Mouse (Mus musculus) heart, embryonic 13.5 days (tissue): ENCODE results near the gene Kptn. TPM values are rescaled to one million over a fixed set of nuclear protein-coding genes. Genes with fewer than 3 reads are reported as not detected.
A peak's percentile ranks its signal among the peaks of the same experiment; 100 is the strongest.

Experiments used
- ATAC-seq: fragments of 200-750 bp; cut with Nextera tagmentation; 2 replicates; pipeline ENCODE4 v1.8.0; 2017; ENCODE audit warnings: moderate TSS enrichment; ENCODE audit not compliant: insufficient number of reproducible peaks, low FRiP score, low TSS enrichment; ENCODE audit errors: extremely low read depth
- H3K27ac ChIP-seq: fragments of 300-500 bp; sonication (generic); replicated peaks from 2 replicates; pipeline ENCODE4 v1.5.1; 2015; ENCODE audit warnings: moderate library complexity, mild to moderate bottlenecking, inconsistent platforms
- H3K27me3 ChIP-seq: fragments of 300-500 bp; sonication (generic); replicated peaks from 2 replicates; pipeline ENCODE4 v1.6.1; 2015; ENCODE audit warnings: mild to moderate bottlenecking, inconsistent platforms
- H3K36me3 ChIP-seq: fragments of 300-500 bp; sonication (generic); 2 replicates; pipeline ENCODE4 v1.6.1; 2015; ENCODE audit warnings: mild to moderate bottlenecking, inconsistent platforms
- H3K4me1 ChIP-seq: fragments of 300-500 bp; sonication (generic); 2 replicates; pipeline ENCODE4 v1.6.1; 2015; ENCODE audit warnings: inconsistent platforms
- H3K4me2 ChIP-seq: fragments of 300-500 bp; sonication (generic); 2 replicates; pipeline ENCODE4 v1.6.1; 2015; ENCODE audit warnings: inconsistent platforms, mild to moderate bottlenecking, moderate library complexity
- H3K4me3 ChIP-seq: fragments of 300-500 bp; sonication (generic); 2 replicates; pipeline ENCODE4 v1.5.1; 2015; ENCODE audit warnings: moderate library complexity, mild to moderate bottlenecking, inconsistent platforms
- H3K9ac ChIP-seq: fragments of 300-500 bp; sonication (generic); 2 replicates; pipeline ENCODE4 v1.6.1; 2015; ENCODE audit warnings: inconsistent platforms, mild to moderate bottlenecking, moderate library complexity
- H3K9me3 ChIP-seq: fragments of 300-500 bp; sonication (generic); 2 replicates; pipeline ENCODE4 v1.6.1; 2016; ENCODE audit warnings: inconsistent platforms
- WGBS: fragments of 180-500 bp; shearing (Covaris S2); methylation state at CpG from one replicate; pipeline ENCODE4 v1.1.7; 2015; ENCODE audit warnings: mixed read lengths; 5-methylcytosine and 5-hydroxymethylcytosine counted together
- polyA plus RNA-seq: library from polyadenylated mRNA; unstranded; fragments of >200 nt; fragmentation: Nextera tagmentation; extraction: Ambion mirVana; gene quantifications from 2 replicates; pipeline ENCODE4 v1.2.1, GENCODE M21; 2015

The Kptn gene
- 31.8 and 35.0 TPM in 2 replicates for polyA plus RNA-seq

GRCm38 (mm10) chr7:16119569-16120261 lies at the start of gene Kptn:
TSS of gene Kptn (plus strand) at chr7:16119895.
- Histone ChIP-seq H3K27me3 (no peaks in the 10 kb centered on the region), H3K9me3 (no peaks in the 10 kb centered on the region), H3K4me1 (peaks cover 11% of the 10 kb centered on the region), H3K36me3 (peaks cover 42% of the 10 kb centered on the region), H3K27ac (peak within 1 kb of the TSS; percentile 90), H3K4me3 (peak within 1 kb of the TSS; percentile 85), H3K4me2 (peak within 1 kb of the TSS; percentile 73), H3K9ac (peak within 1 kb of the TSS; percentile 91)
- ATAC-seq, result peak; percentile 72
- WGBS, result 1% methylated on average over 33 of the region's 33 CpGs

DNA sequence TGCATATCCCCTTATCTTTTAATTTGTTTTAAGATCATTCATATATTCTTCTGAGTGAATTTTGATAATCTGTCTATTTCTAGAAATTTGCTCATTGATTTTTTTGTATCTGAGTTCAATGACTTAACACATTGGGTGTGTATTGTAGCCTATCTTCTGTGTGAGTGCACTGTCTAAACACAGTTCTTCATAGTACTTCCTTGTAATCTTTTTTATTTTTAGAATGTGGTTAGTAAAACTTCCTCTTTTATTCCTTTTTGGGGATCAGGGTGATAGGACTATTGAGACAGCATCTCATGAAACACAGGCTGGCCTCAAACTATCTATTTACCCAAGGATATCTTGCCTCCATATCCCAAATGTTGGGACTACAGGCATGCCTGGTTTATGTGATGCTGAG lies 48.8 kb upstream of the Kptn start:
- H3K4me3 ChIP-seq, result no peak overlapping the region
- no peaks in the 10 kb centered on the region for H3K4me1 ChIP-seq
- no peak overlapping the region for H3K9ac ChIP-seq
- H3K36me3 ChIP-seq, result no peaks in the 10 kb centered on the region
- no peaks in the 10 kb centered on the region for H3K9me3 ChIP-seq
- H3K27ac ChIP-seq, result no peak overlapping the region
- H3K27me3 ChIP-seq, result 0 out of 2 replicates have a peak, but pooled peaks cover 3% of the 10 kb centered on the region
- H3K4me2 ChIP-seq, result no peak overlapping the region
- ATAC-seq, result no peak

DNA sequence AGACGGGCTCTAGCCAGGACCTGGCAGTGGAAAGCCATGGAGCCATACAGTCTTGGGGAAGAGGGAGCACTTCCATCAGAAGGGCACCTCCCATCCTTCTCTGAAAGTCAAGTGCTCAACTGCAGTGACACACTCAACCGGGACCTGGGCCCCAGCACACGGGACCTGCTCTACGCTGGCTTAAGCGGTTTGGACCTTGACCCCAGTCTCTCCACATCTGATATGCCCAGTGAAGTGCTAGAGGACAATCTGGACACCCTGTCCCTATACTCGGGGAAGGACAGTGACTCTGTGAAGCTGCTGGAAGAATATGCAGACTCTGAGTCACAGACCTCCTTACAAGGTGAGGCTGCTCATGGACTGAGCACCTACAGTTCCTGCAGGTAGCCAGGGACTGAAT lies 47.8 kb upstream of the Kptn start:
- H3K27ac ChIP-seq, result no peak overlapping the region
- H3K4me3 ChIP-seq, result no peak overlapping the region
- no peaks in the 10 kb centered on the region for H3K36me3 ChIP-seq
- no peak overlapping the region for H3K9ac ChIP-seq
- H3K4me1 ChIP-seq, result no peaks in the 10 kb centered on the region
- H3K4me2 ChIP-seq, result no peak overlapping the region
- H3K9me3 ChIP-seq, result no peaks in the 10 kb centered on the region
- peaks cover 12% of the 10 kb centered on the region; the same call in 1 of the 2 replicates for H3K27me3 ChIP-seq
- 70% methylated on average over 6 of the region's 6 CpGs for WGBS
- no peak for ATAC-seq

- Histone ChIP-seq H3K27ac (no peak overlapping the region), H3K9ac (no peak overlapping the region), H3K27me3 (peaks cover 22% of the 10 kb centered on the region; the same call in 1 of the 2 replicates), H3K4me2 (no peak overlapping the region), H3K4me3 (no peak overlapping the region), H3K9me3 (no peaks in the 10 kb centered on the region), H3K36me3 (no peaks in the 10 kb centered on the region), H3K4me1 (peaks cover 3% of the 10 kb centered on the region; the same call in 1 of the 2 replicates)
- no peak for ATAC-seq
- WGBS, result 50% methylated on average over 1 of the region's 1 CpGs
These were observed 39.7 kb upstream of the Kptn start for GRCm38 (mm10) chr7:16079947-16080346.

DNA sequence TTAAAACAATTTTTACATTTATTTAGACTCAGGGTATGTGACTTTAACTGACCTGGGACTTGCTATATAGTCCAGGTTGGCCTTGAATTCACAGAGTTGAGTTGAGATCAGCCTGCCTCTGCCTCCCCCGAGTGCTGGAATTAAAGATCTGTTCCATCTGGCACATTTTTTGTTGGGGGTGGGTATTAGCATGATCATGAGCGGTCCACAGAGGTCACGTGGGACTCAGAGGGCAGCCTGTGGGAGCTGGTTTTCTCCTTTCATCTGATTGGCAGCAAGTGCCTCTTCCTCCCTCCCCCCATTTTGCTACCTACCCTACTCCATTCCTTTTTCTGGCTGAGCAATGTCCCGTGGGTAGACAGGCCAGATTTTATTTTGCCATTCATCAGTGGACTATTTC lies 39.1 kb upstream of the Kptn start:
- peaks cover 3% of the 10 kb centered on the region; the same call in 1 of the 2 replicates for H3K4me1 ChIP-seq
- no peak overlapping the region for H3K27ac ChIP-seq
- ATAC-seq, result no peak

DNA sequence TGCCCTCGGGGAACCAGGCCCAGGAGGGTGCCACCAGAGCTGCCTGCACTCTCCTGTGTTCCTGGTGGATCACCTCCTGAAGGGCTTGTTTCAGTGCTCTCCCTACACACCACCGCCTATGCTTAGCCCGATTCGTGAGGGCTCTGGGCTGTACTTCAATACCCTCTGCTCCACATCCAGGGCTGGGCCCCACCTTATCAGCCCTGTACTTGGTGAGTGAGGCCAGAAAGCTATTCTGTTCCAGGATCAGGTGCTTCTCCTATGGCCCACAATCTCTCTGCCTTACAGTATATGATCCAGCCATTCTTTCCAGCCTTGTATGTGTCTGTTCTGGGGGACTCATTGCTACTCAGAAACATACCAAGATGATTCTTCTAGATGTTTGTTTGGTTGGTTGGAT lies 36.3 kb upstream of the Kptn start:
- no peaks in the 10 kb centered on the region for H3K36me3 ChIP-seq
- H3K4me3 ChIP-seq, result no peak overlapping the region
- ATAC-seq, result no peak
- no peaks in the 10 kb centered on the region for H3K9me3 ChIP-seq
- H3K27me3 ChIP-seq, result peaks cover 17% of the 10 kb centered on the region
- H3K4me1 ChIP-seq, result peaks cover 3% of the 10 kb centered on the region; the same call in 1 of the 2 replicates
- WGBS, result 27% methylated on average over 4 of the region's 4 CpGs
- no peak overlapping the region; the same call in 1 of the 2 replicates for H3K9ac ChIP-seq
- no peak overlapping the region for H3K4me2 ChIP-seq
- no peak overlapping the region for H3K27ac ChIP-seq

More for the DNA sequence above, 39.1 kb upstream of the Kptn start:
- H3K36me3 ChIP-seq, result no peaks in the 10 kb centered on the region
- 69% methylated on average over 4 of the region's 4 CpGs for WGBS
- H3K9me3 ChIP-seq, result no peaks in the 10 kb centered on the region
- peaks cover 26% of the 10 kb centered on the region; the same call in 1 of the 2 replicates for H3K27me3 ChIP-seq
- H3K4me3 ChIP-seq, result no peak overlapping the region
- no peak overlapping the region for H3K9ac ChIP-seq
- H3K4me2 ChIP-seq, result no peak overlapping the region

- ATAC-seq, result no peak
- Histone ChIP-seq H3K9me3 (no peaks in the 10 kb centered on the region), H3K36me3 (no peaks in the 10 kb centered on the region), H3K4me2 (no peak overlapping the region), H3K27me3 (peaks cover 14% of the 10 kb centered on the region), H3K27ac (no peak overlapping the region), H3K4me3 (no peak overlapping the region), H3K4me1 (peaks cover 3% of the 10 kb centered on the region; the same call in 1 of the 2 replicates), H3K9ac (no peak overlapping the region)
- WGBS, result 56% methylated on average over 2 of the region's 2 CpGs
These were observed 32.1 kb upstream of the Kptn start for GRCm38 (mm10) chr7:16087587-16087986.

GRCm38 (mm10) chr7:16094592-16094991 lies 25.1 kb upstream of the Kptn start:
- Histone ChIP-seq H3K27me3 (peaks cover 40% of the 10 kb centered on the region), H3K4me3 (no peak overlapping the region), H3K27ac (no peak overlapping the region), H3K9me3 (no peaks in the 10 kb centered on the region), H3K4me1 (peaks cover 9% of the 10 kb centered on the region), H3K9ac (no peak overlapping the region), H3K4me2 (no peak overlapping the region), H3K36me3 (no peaks in the 10 kb centered on the region)
- 69% methylated on average over 3 of the region's 3 CpGs for WGBS
- no peak for ATAC-seq

- H3K4me3 ChIP-seq, result peak within 1 kb of the TSS; percentile 96
- H3K9ac ChIP-seq, result peak within 1 kb of the TSS; percentile 100
- peaks cover 23% of the 10 kb centered on the region for H3K36me3 ChIP-seq
- H3K4me1 ChIP-seq, result peaks cover 39% of the 10 kb centered on the region
- peak within 1 kb of the TSS; percentile 95 for H3K27ac ChIP-seq
- H3K4me2 ChIP-seq, result peak within 1 kb of the TSS; percentile 90
- no peaks in the 10 kb centered on the region for H3K9me3 ChIP-seq
- H3K27me3 ChIP-seq, result peaks cover 25% of the 10 kb centered on the region
- 0% methylated on average over 68 of the region's 68 CpGs for WGBS
- ATAC-seq, result peak; percentile 96
These were observed 21.4 kb upstream of the Kptn start, which contains the start of gene Napa for GRCm38 (mm10) chr7:16098021-16099017. TSS of gene Napa (plus strand) at chr7:16098458.

- 58% methylated on average over 4 of the region's 4 CpGs for WGBS
- Histone ChIP-seq H3K27me3 (peaks cover 14% of the 10 kb centered on the region), H3K9ac (peak overlapping the region; percentile 100), H3K4me3 (peak overlapping the region; percentile 96), H3K36me3 (peaks cover 35% of the 10 kb centered on the region), H3K4me1 (peaks cover 43% of the 10 kb centered on the region), H3K9me3 (no peaks in the 10 kb centered on the region), H3K27ac (0 out of 2 replicates have a peak overlapping the region, but pooled peaks have one; percentile 95), H3K4me2 (peak overlapping the region; percentile 90)
- ATAC-seq, result no peak
These were observed 19.8 kb upstream of the Kptn start for GRCm38 (mm10) chr7:16099901-16100300.

GRCm38 (mm10) chr7:16101081-16101480 lies 18.6 kb upstream of the Kptn start:
- 66% methylated on average over 7 of the region's 7 CpGs for WGBS
- H3K4me3 ChIP-seq, result 0 out of 2 replicates have a peak overlapping the region, but pooled peaks have one; percentile 96
- no peak for ATAC-seq
- H3K4me2 ChIP-seq, result peak overlapping the region; percentile 90
- peaks cover 6% of the 10 kb centered on the region; the same call in 1 of the 2 replicates for H3K27me3 ChIP-seq
- H3K4me1 ChIP-seq, result peaks cover 43% of the 10 kb centered on the region
- H3K27ac ChIP-seq, result no peak overlapping the region
- no peaks in the 10 kb centered on the region for H3K9me3 ChIP-seq
- peaks cover 45% of the 10 kb centered on the region for H3K36me3 ChIP-seq
- H3K9ac ChIP-seq, result no peak overlapping the region
